Mouse (Mus musculus): Measurements from ENCODE around the gene Cfh.

- TF ChIP-seq CTCF (IDR thresholded peaks at IDR 0.05; ENCODE audit: extremely low read depth, insufficient read depth, insufficient read length, insufficient replicate concordance), result no peak
- TF ChIP-seq POLR2A (IDR thresholded peaks at IDR 0.05; ENCODE audit: low read depth, low read length), result no peak
These were observed 21.8 kb upstream of the Cfh start for GRCm38 (mm10) chr1:140205329-140205728.
